In genomic region chr1:84694688-84695474, GRCm38 (mm10) we compare ENCODE assay signal across 8 mouse cellular contexts. TPM values are rescaled to one million over a fixed set of nuclear protein-coding genes. Genes with fewer than 3 reads are reported as not detected.
A peak's percentile ranks its signal among the peaks of the same experiment; 100 is the strongest.
DNase-seq lines count a peak whose midpoint lies in the region; ATAC-seq lines count a peak whose summit lies in the region.

No protein-coding gene starts in this region.

- 10% methylated on average over 26 of the region's 26 CpGs for WGBS in embryonic facial prominence, embryonic 13.5 days
- 12% methylated on average over 26 of the region's 26 CpGs for WGBS in stomach, embryonic 15.5 days

- no peaks in the 10 kb centered on the region for H3K36me3 ChIP-seq in embryonic facial prominence, embryonic 13.5 days
- no peaks in the 10 kb centered on the region for H3K36me3 ChIP-seq in stomach, embryonic 15.5 days

- H3K9me3 ChIP-seq in embryonic facial prominence, embryonic 13.5 days: no peaks in the 10 kb centered on the region
- no peaks in the 10 kb centered on the region for H3K9me3 ChIP-seq in stomach, embryonic 15.5 days

- peak overlapping the region; percentile 58 for H3K9ac ChIP-seq in embryonic facial prominence, embryonic 13.5 days
- H3K9ac ChIP-seq in stomach, embryonic 15.5 days: no peak overlapping the region

- H3K27me3 ChIP-seq in embryonic facial prominence, embryonic 13.5 days: peaks cover 52% of the 10 kb centered on the region
- peaks cover 29% of the 10 kb centered on the region for H3K27me3 ChIP-seq in stomach, embryonic 15.5 days (replicated peaks)

- peaks cover 14% of the 10 kb centered on the region for H3K4me1 ChIP-seq in embryonic facial prominence, embryonic 13.5 days
- peaks cover 12% of the 10 kb centered on the region for H3K4me1 ChIP-seq in stomach, embryonic 15.5 days

- peak overlapping the region; percentile 94 for H3K4me2 ChIP-seq in embryonic facial prominence, embryonic 13.5 days
- H3K4me2 ChIP-seq in stomach, embryonic 15.5 days: peak overlapping the region; percentile 93

- 0 out of 2 replicates have a peak, but pooled peaks have one; percentile 21 for ATAC-seq in embryonic facial prominence, embryonic 13.5 days (ENCODE audit: insufficient number of reproducible peaks, insufficient read depth, low FRiP score, low TSS enrichment, low read depth)
- ATAC-seq in stomach, embryonic 15.5 days (ENCODE audit: insufficient read depth, low FRiP score, low read depth): no peak

- peak overlapping the region; percentile 52 for H3K4me3 ChIP-seq in embryonic facial prominence, embryonic 13.5 days
- H3K4me3 ChIP-seq in stomach, embryonic 15.5 days (replicated peaks): peak overlapping the region; percentile 45

- no peak overlapping the region for H3K27ac ChIP-seq in embryonic facial prominence, embryonic 13.5 days
- no peak overlapping the region for H3K27ac ChIP-seq in stomach, embryonic 15.5 days

- intact Hi-C loops in heart, postnatal 25 days (cut with DNase I): no loop called here

- DNase-seq in heart, adult 11 months: peak; percentile 87
- no peak for DNase-seq in heart, postnatal 25 days (ENCODE audit: low spot score)
- DNase-seq in adrenal gland, adult 8-10 months: peak; percentile 5
- DNase-seq in layer of hippocampus, adult 18-20 months (ENCODE audit: low spot score in 2 of 2): peak; percentile 23 to 53
- peak; percentile 25 for DNase-seq in mesoderm, embryonic 11.5 days (ENCODE audit: low read depth, low spot score)
- DNase-seq in spleen, adult 12 weeks (ENCODE audit: low spot score): no peak

RNA-seq across cellular contexts. Expression of gene Dner, which starts 1.1 kb away (rescaled TPM):
- under 1 TPM in 1 of 2 experiments, not detected in 1; 0.13 TPM for total RNA-seq in heart, postnatal 25 days (2021)
- 1 to 10 TPM; 5.0 to 9.6 (median 6.0) TPM for total RNA-seq in adrenal gland, adult 8-10 months (2022)
- polyA plus RNA-seq in embryonic facial prominence, embryonic 13.5 days (2015; fragmentation: Nextera tagmentation; extraction: Ambion mirVana): 4.1 and 6.3 TPM in 2 replicates
- 100 to 1,000 TPM; 108 to 117 TPM for total RNA-seq in layer of hippocampus, adult 18-20 months (2021)
- polyA plus RNA-seq in stomach, embryonic 15.5 days (2015; fragmentation: Nextera tagmentation; extraction: Ambion mirVana): 3.7 and 4.3 TPM in 2 replicates

Comparison
In these comparisons a context has a peak if more than half of its experiments do, and no peak if none do; other contexts are left out.
1. DNase-seq: peak in heart, adult 11 months (single experiment), adrenal gland, adult 8-10 months (single experiment), layer of hippocampus, adult 18-20 months (2 of 2) and mesoderm, embryonic 11.5 days (single experiment); none in heart, postnatal 25 days (single experiment) and spleen, adult 12 weeks (single experiment).
2. RNA of gene Dner, which starts 1.1 kb away (total RNA-seq): 108 to 117 TPM in layer of hippocampus, adult 18-20 months; 5.0 to 9.6 TPM in adrenal gland, adult 8-10 months and 0.13 TPM in heart, postnatal 25 days; every median in the first group is over 10 times any median in the second.